Mouse (Mus musculus): Measurements from ENCODE around the gene Map3k5.

Gene Map3k5

GRCm38 (mm10) chr10:19973321-19974108 lies 39.2 kb downstream of the Map3k5 start:
- Histone ChIP-seq H3K27me3 (ENCODE audit: insufficient read depth, low read length) (no peaks in the 10 kb centered on the region), H3K4me1 (replicated peaks; ENCODE audit: low read depth, low read length) (no peaks in the 10 kb centered on the region), H3K36me3 (ENCODE audit: insufficient read depth, low read length) (no peaks in the 10 kb centered on the region), H3K9me3 (ENCODE audit: low read length) (no peaks in the 10 kb centered on the region), H3K4me3 (replicated peaks; ENCODE audit: low read length) (no peak overlapping the region)
- TF ChIP-seq POU5F1 (IDR thresholded peaks at IDR 0.05; ENCODE audit: borderline replicate concordance, low read length) (no peak), NANOG (IDR thresholded peaks at IDR 0.05; ENCODE audit: borderline replicate concordance, low read length) (no peak), CTCF (conservative IDR thresholded peaks at IDR 0.05; ENCODE audit: low read length) (no peak)

GRCm38 (mm10) chr10:19977557-19977956 lies 43.3 kb downstream of the Map3k5 start:
- Histone ChIP-seq H3K9me3 (ENCODE audit: low read length) (no peaks in the 10 kb centered on the region), H3K4me1 (replicated peaks; ENCODE audit: low read depth, low read length) (no peaks in the 10 kb centered on the region), H3K36me3 (ENCODE audit: insufficient read depth, low read length) (no peaks in the 10 kb centered on the region), H3K27me3 (ENCODE audit: insufficient read depth, low read length) (no peaks in the 10 kb centered on the region), H3K4me3 (replicated peaks; ENCODE audit: low read length) (no peak overlapping the region)
- no peak for TF ChIP-seq POU5F1 (IDR thresholded peaks at IDR 0.05; ENCODE audit: borderline replicate concordance, low read length)
- peak; percentile 51 for TF ChIP-seq CTCF (conservative IDR thresholded peaks at IDR 0.05; ENCODE audit: low read length)
- no peak for TF ChIP-seq NANOG (IDR thresholded peaks at IDR 0.05; ENCODE audit: borderline replicate concordance, low read length)

- H3K9me3 ChIP-seq (ENCODE audit: low read length) = no peaks in the 10 kb centered on the region
- no peaks in the 10 kb centered on the region for H3K27me3 ChIP-seq (ENCODE audit: insufficient read depth, low read length)
- H3K36me3 ChIP-seq (ENCODE audit: insufficient read depth, low read length) = no peaks in the 10 kb centered on the region
- H3K4me1 ChIP-seq (replicated peaks; ENCODE audit: low read depth, low read length) = no peaks in the 10 kb centered on the region
- TF ChIP-seq NANOG (IDR thresholded peaks at IDR 0.05; ENCODE audit: borderline replicate concordance, low read length) (no peak), CTCF (conservative IDR thresholded peaks at IDR 0.05; ENCODE audit: low read length) (no peak)
- H3K4me3 ChIP-seq (replicated peaks; ENCODE audit: low read length) = no peak overlapping the region
These were observed 44.5 kb downstream of the Map3k5 start for GRCm38 (mm10) chr10:19978662-19979199.

- no peaks in the 10 kb centered on the region for H3K36me3 ChIP-seq (ENCODE audit: insufficient read depth, low read length)
- H3K27me3 ChIP-seq (ENCODE audit: insufficient read depth, low read length) = no peaks in the 10 kb centered on the region
- TF ChIP-seq POU5F1 (IDR thresholded peaks at IDR 0.05; ENCODE audit: borderline replicate concordance, low read length) (no peak), NANOG (IDR thresholded peaks at IDR 0.05; ENCODE audit: borderline replicate concordance, low read length) (no peak), CTCF (conservative IDR thresholded peaks at IDR 0.05; ENCODE audit: low read length) (no peak)
- H3K4me1 ChIP-seq (replicated peaks; ENCODE audit: low read depth, low read length) = no peaks in the 10 kb centered on the region
- peaks cover 10% of the 10 kb centered on the region; the same call in 1 of the 2 replicates for H3K9me3 ChIP-seq (ENCODE audit: low read length)
- H3K4me3 ChIP-seq (replicated peaks; ENCODE audit: low read length) = no peak overlapping the region
These were observed 53.5 kb downstream of the Map3k5 start for GRCm38 (mm10) chr10:19987736-19988135.

- Histone ChIP-seq H3K4me1 (replicated peaks; ENCODE audit: low read depth, low read length) (peaks cover 6% of the 10 kb centered on the region; the same call in 1 of the 2 replicates), H3K36me3 (ENCODE audit: insufficient read depth, low read length) (no peaks in the 10 kb centered on the region), H3K9me3 (ENCODE audit: low read length) (peaks cover 10% of the 10 kb centered on the region; the same call in 1 of the 2 replicates), H3K27me3 (ENCODE audit: insufficient read depth, low read length) (no peaks in the 10 kb centered on the region), H3K4me3 (replicated peaks; ENCODE audit: low read length) (no peak overlapping the region)
- TF ChIP-seq CTCF (conservative IDR thresholded peaks at IDR 0.05; ENCODE audit: low read length) (no peak), POU5F1 (IDR thresholded peaks at IDR 0.05; ENCODE audit: borderline replicate concordance, low read length) (no peak), NANOG (IDR thresholded peaks at IDR 0.05; ENCODE audit: borderline replicate concordance, low read length) (no peak)
These were observed 55.7 kb downstream of the Map3k5 start for GRCm38 (mm10) chr10:19989986-19990385.

GRCm38 (mm10) chr10:19990638-19991037 lies 56.4 kb downstream of the Map3k5 start:
- Histone ChIP-seq H3K36me3 (ENCODE audit: insufficient read depth, low read length) (no peaks in the 10 kb centered on the region), H3K4me3 (replicated peaks; ENCODE audit: low read length) (no peak overlapping the region), H3K9me3 (ENCODE audit: low read length) (peaks cover 9% of the 10 kb centered on the region; the same call in 1 of the 2 replicates), H3K4me1 (replicated peaks; ENCODE audit: low read depth, low read length) (peaks cover 7% of the 10 kb centered on the region; the same call in 1 of the 2 replicates), H3K27me3 (ENCODE audit: insufficient read depth, low read length) (no peaks in the 10 kb centered on the region)
- TF ChIP-seq POU5F1 (IDR thresholded peaks at IDR 0.05; ENCODE audit: borderline replicate concordance, low read length) = no peak
- no peak for TF ChIP-seq NANOG (IDR thresholded peaks at IDR 0.05; ENCODE audit: borderline replicate concordance, low read length)
- no peak for TF ChIP-seq CTCF (conservative IDR thresholded peaks at IDR 0.05; ENCODE audit: low read length)

GRCm38 (mm10) chr10:19991237-19991865 lies 57.1 kb downstream of the Map3k5 start:
- H3K9me3 ChIP-seq (ENCODE audit: low read length) = peaks cover 4% of the 10 kb centered on the region; the same call in 1 of the 2 replicates
- H3K36me3 ChIP-seq (ENCODE audit: insufficient read depth, low read length) = no peaks in the 10 kb centered on the region
- H3K4me1 ChIP-seq (replicated peaks; ENCODE audit: low read depth, low read length) = peaks cover 7% of the 10 kb centered on the region; the same call in 1 of the 2 replicates
- no peak overlapping the region for H3K4me3 ChIP-seq (replicated peaks; ENCODE audit: low read length)
- no peaks in the 10 kb centered on the region for H3K27me3 ChIP-seq (ENCODE audit: insufficient read depth, low read length)
- TF ChIP-seq POU5F1 (IDR thresholded peaks at IDR 0.05; ENCODE audit: borderline replicate concordance, low read length) (no peak), NANOG (IDR thresholded peaks at IDR 0.05; ENCODE audit: borderline replicate concordance, low read length) (no peak; the same call in 1 of the 2 replicates), CTCF (conservative IDR thresholded peaks at IDR 0.05; ENCODE audit: low read length) (no peak)

GRCm38 (mm10) chr10:19991866-19992252 lies 57.6 kb downstream of the Map3k5 start:
- TF ChIP-seq POU5F1 (IDR thresholded peaks at IDR 0.05; ENCODE audit: borderline replicate concordance, low read length) (no peak), CTCF (conservative IDR thresholded peaks at IDR 0.05; ENCODE audit: low read length) (no peak), NANOG (IDR thresholded peaks at IDR 0.05; ENCODE audit: borderline replicate concordance, low read length) (no peak)
- H3K4me1 ChIP-seq (replicated peaks; ENCODE audit: low read depth, low read length) = peaks cover 7% of the 10 kb centered on the region; the same call in 1 of the 2 replicates
- no peaks in the 10 kb centered on the region for H3K36me3 ChIP-seq (ENCODE audit: insufficient read depth, low read length)
- no peaks in the 10 kb centered on the region for H3K9me3 ChIP-seq (ENCODE audit: low read length)
- H3K27me3 ChIP-seq (ENCODE audit: insufficient read depth, low read length) = no peaks in the 10 kb centered on the region
- H3K4me3 ChIP-seq (replicated peaks; ENCODE audit: low read length) = no peak overlapping the region
